Mouse (Mus musculus) C2C12 (cell line): Measurements from ENCODE around the gene Nr4a2. TPM values are rescaled to one million over a fixed set of nuclear protein-coding genes. Genes with fewer than 3 reads are reported as not detected.

Source experiments
- H3K27me3 ChIP-seq: one replicate; pipeline ENCODE4 v1.6.1; 2011; ENCODE audit not compliant: control insufficient read depth, insufficient read depth, insufficient read length
- H3K36me3 ChIP-seq: one replicate; pipeline ENCODE4 v1.6.1; 2011; ENCODE audit not compliant: control insufficient read depth, insufficient read depth
- H3K4me3 ChIP-seq: one replicate; pipeline ENCODE4 v1.5.1; 2011; ENCODE audit warnings: mild to moderate bottlenecking, control low read depth; ENCODE audit not compliant: poor library complexity, insufficient read depth, severe bottlenecking
- H3K79me2 ChIP-seq: one replicate; pipeline ENCODE4 v1.6.1; 2011; ENCODE audit not compliant: control insufficient read depth, insufficient read depth
- H3K79me3 ChIP-seq: one replicate; pipeline ENCODE4 v1.6.1; 2011; ENCODE audit warnings: low read depth, control low read depth
- H3ac ChIP-seq: one replicate; pipeline ENCODE3; 2011; ENCODE audit warnings: low read depth; ENCODE audit not compliant: control insufficient read depth, insufficient read length
- CEBPB ChIP-seq: IDR thresholded peaks from one replicate; pipeline ENCODE4 v1.6.1; 2011; ENCODE audit warnings: low read depth, mild to moderate bottlenecking, control low read depth, moderate library complexity
- CTCF ChIP-seq: IDR thresholded peaks from one replicate; pipeline ENCODE4 v1.5.1; 2011; ENCODE audit not compliant: control insufficient read depth, insufficient read depth, insufficient read length
- FOSL1 ChIP-seq: IDR thresholded peaks from one replicate; pipeline ENCODE4 v1.8.0; 2011; ENCODE audit warnings: mild to moderate bottlenecking, low read length; ENCODE audit not compliant: poor library complexity, insufficient read depth, severe bottlenecking
- MAX ChIP-seq: IDR thresholded peaks from one replicate; pipeline ENCODE4 v1.6.1; 2011; ENCODE audit warnings: mild to moderate bottlenecking, control low read depth
- MYOD1 ChIP-seq: IDR thresholded peaks from one replicate; pipeline ENCODE4 v1.6.1; 2011; ENCODE audit warnings: low read depth; ENCODE audit not compliant: control insufficient read depth, insufficient read length
- MYOG ChIP-seq: IDR thresholded peaks from one replicate; pipeline ENCODE4 v1.6.1; 2011; ENCODE audit not compliant: control insufficient read depth, insufficient read length; ENCODE audit errors: extremely low read depth
- USF1 ChIP-seq: IDR thresholded peaks from one replicate; pipeline ENCODE4 v1.6.1; 2011; ENCODE audit warnings: low read depth, mild to moderate bottlenecking, control low read depth, moderate library complexity
- polyA plus RNA-seq: library from polyadenylated mRNA; unstranded; fragments of >200 nt; fragmentation: generic; extraction: Trizol; gene quantifications from one replicate; pipeline ENCODE4 v1.2.1, GENCODE M21; 2012; ENCODE audit warnings: missing spikeins

Nr4a2 gene
- polyA plus RNA-seq, 1 experiment, result 8.0 TPM

- no peaks in the 10 kb centered on the region for H3K27me3 ChIP-seq
- H3K79me3 ChIP-seq, result no peaks in the 10 kb centered on the region
- H3K79me2 ChIP-seq, result no peaks in the 10 kb centered on the region
- no peak overlapping the region for H3ac ChIP-seq
- no peak for TF ChIP-seq MAX
- TF ChIP-seq MYOG, result no peak
- TF ChIP-seq CTCF, result no peak
- TF ChIP-seq FOSL1, result no peak
- no peak for TF ChIP-seq CEBPB
- TF ChIP-seq USF1, result no peak
- no peak for TF ChIP-seq MYOD1
- no peak overlapping the region for H3K4me3 ChIP-seq
- H3K36me3 ChIP-seq, result peaks cover 12% of the 10 kb centered on the region
Measured at GRCm38 (mm10) chr2:57102856-57103844, 20.7 kb downstream of the Nr4a2 start.

- TF ChIP-seq MYOD1 (no peak), CTCF (no peak), USF1 (no peak), FOSL1 (no peak), CEBPB (no peak)
- Histone ChIP-seq H3K27me3 (no peaks in the 10 kb centered on the region), H3K36me3 (peaks cover 3% of the 10 kb centered on the region), H3ac (no peak overlapping the region), H3K4me3 (no peak overlapping the region), H3K79me3 (no peaks in the 10 kb centered on the region), H3K79me2 (no peaks in the 10 kb centered on the region)
Measured at GRCm38 (mm10) chr2:57102091-57102855, 21.5 kb downstream of the Nr4a2 start.

- TF ChIP-seq CTCF (no peak), FOSL1 (no peak), CEBPB (no peak), MYOD1 (no peak), MAX (no peak), MYOG (no peak), USF1 (no peak)
- Histone ChIP-seq H3K36me3 (no peaks in the 10 kb centered on the region), H3ac (no peak overlapping the region), H3K4me3 (no peak overlapping the region), H3K79me2 (no peaks in the 10 kb centered on the region), H3K27me3 (no peaks in the 10 kb centered on the region), H3K79me3 (no peaks in the 10 kb centered on the region)
Measured at GRCm38 (mm10) chr2:57100241-57100640, 23.6 kb downstream of the Nr4a2 start.

GRCm38 (mm10) chr2:57072452-57072851, 51.4 kb downstream of the Nr4a2 start:
- Histone ChIP-seq H3K79me3 (no peaks in the 10 kb centered on the region), H3ac (no peak overlapping the region), H3K36me3 (no peaks in the 10 kb centered on the region), H3K27me3 (no peaks in the 10 kb centered on the region), H3K79me2 (no peaks in the 10 kb centered on the region), H3K4me3 (no peak overlapping the region)
- TF ChIP-seq MAX (no peak), FOSL1 (no peak), CTCF (no peak), MYOG (no peak), MYOD1 (no peak)

DNA sequence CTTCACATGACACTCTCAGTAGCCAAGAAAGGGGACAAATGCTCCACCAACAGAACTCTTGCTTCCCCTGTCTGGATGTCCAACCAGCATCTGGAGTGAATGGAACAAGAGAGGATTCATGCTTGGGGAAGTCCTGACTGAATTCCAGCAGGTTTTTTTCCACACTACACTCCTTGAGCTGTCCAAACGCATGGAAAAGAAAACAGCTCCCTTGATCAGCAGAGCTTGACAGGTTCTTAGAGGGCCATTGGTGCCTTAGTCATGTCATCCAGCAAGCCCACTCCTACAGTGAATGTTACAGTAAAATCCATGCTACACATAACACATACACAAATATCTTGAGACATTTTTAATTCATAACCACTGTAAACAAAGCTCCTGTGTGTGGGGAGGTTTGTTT, 60.3 kb downstream of the Nr4a2 start:
- H3K79me2 ChIP-seq, result no peaks in the 10 kb centered on the region
- H3K27me3 ChIP-seq, result no peaks in the 10 kb centered on the region
- no peaks in the 10 kb centered on the region for H3K79me3 ChIP-seq
- H3K4me3 ChIP-seq, result no peak overlapping the region
- no peaks in the 10 kb centered on the region for H3K36me3 ChIP-seq
- H3ac ChIP-seq, result no peak overlapping the region
- TF ChIP-seq FOSL1, result no peak
- no peak for TF ChIP-seq MYOD1
- no peak for TF ChIP-seq CTCF
- TF ChIP-seq CEBPB, result no peak
- TF ChIP-seq MYOG, result no peak
- TF ChIP-seq USF1, result no peak
- TF ChIP-seq MAX, result no peak

Other genes with a start within 250 kb of the Nr4a2 start
- 23.8 TPM for gene Gpd2, start 113.6 kb upstream of the Nr4a2 start, polyA plus RNA-seq